Mouse (Mus musculus) liver, embryonic 14.5 days (tissue): ENCODE measurements around the gene Pdxk. TPM values are rescaled to one million over a fixed set of nuclear protein-coding genes. Genes with fewer than 3 reads are reported as not detected.
A peak's percentile ranks its signal among the peaks of the same experiment; 100 is the strongest.

ENCODE experiments used
- ATAC-seq: fragments of 200-750 bp; cut with Nextera tagmentation; 2 replicates; pipeline ENCODE4 v1.8.0; 2017; ENCODE audit warnings: moderate number of reproducible peaks, mild to moderate bottlenecking, moderate library complexity; ENCODE audit not compliant: insufficient read depth
- DNase-seq, 3 experiments: peaks; one replicate each; pipeline ENCODE4 v3.0.0-alpha.2; 2012 to 2013; ENCODE audit warnings: low read depth in 3 of 3, low spot score in 3 of 3
- H3K27ac ChIP-seq: fragments of 300-500 bp; sonication (generic); 2 replicates; pipeline ENCODE4 v1.5.1; 2014; ENCODE audit warnings: moderate library complexity, mild to moderate bottlenecking, control low read depth, inconsistent platforms
- H3K27me3 ChIP-seq: fragments of 300-500 bp; sonication (generic); 2 replicates; pipeline ENCODE4 v1.6.1; 2014; ENCODE audit warnings: mild to moderate bottlenecking, low read length, moderate library complexity; ENCODE audit not compliant: control insufficient read depth, insufficient read depth
- H3K36me3 ChIP-seq: fragments of 300-500 bp; sonication (generic); replicated peaks from 2 replicates; pipeline ENCODE4 v1.6.1; 2014; ENCODE audit warnings: low read depth; ENCODE audit not compliant: control insufficient read depth, insufficient read depth
- H3K4me1 ChIP-seq, 2 experiments: fragments of 200-500 bp in 1 of 2; fragments of 300-500 bp in 1 of 2; sonication (generic) in 1 of 2; replicated peaks; 2 replicates each; pipeline ENCODE4 v1.6.1; 2012 to 2014; ENCODE audit warnings: antibody characterized with exemption in 1 of 2, inconsistent platforms in 1 of 2, low read length in 1 of 2; ENCODE audit not compliant: control insufficient read depth in 2 of 2, insufficient read depth in 2 of 2
- H3K4me2 ChIP-seq: fragments of 300-500 bp; sonication (generic); 2 replicates; pipeline ENCODE4 v1.6.1; 2014; ENCODE audit warnings: low read depth, mild to moderate bottlenecking, control low read depth, moderate library complexity
- H3K4me3 ChIP-seq, 2 experiments: fragments of 200-500 bp in 1 of 2; fragments of 300-500 bp in 1 of 2; sonication (generic) in 1 of 2; 2 replicates each; pipeline ENCODE4 v1.5.1; 2012 to 2014; ENCODE audit warnings: low read depth in 2 of 2, low read length in 2 of 2, mild to moderate bottlenecking in 2 of 2, control low read depth in 1 of 2, inconsistent platforms in 1 of 2, moderate library complexity in 1 of 2; ENCODE audit not compliant: insufficient read depth in 1 of 2
- H3K9ac ChIP-seq: fragments of 300-500 bp; sonication (generic); replicated peaks from 2 replicates; pipeline ENCODE4 v1.6.1; 2014; ENCODE audit warnings: mild to moderate bottlenecking, control low read depth, moderate library complexity
- H3K9me3 ChIP-seq: fragments of 300-500 bp; sonication (generic); 2 replicates; pipeline ENCODE4 v1.6.1; 2016; ENCODE audit warnings: low read length, mixed read lengths; ENCODE audit not compliant: control insufficient read depth
- CTCF ChIP-seq: IDR thresholded peaks from 2 replicates; pipeline ENCODE4 v1.5.1; 2016; ENCODE audit warnings: antibody characterized with exemption, low read depth, control low read depth
- EP300 ChIP-seq: IDR thresholded peaks from 2 replicates; pipeline ENCODE4 v1.6.1; 2016; ENCODE audit warnings: antibody characterized with exemption, low read depth
- WGBS: fragments of 180-500 bp; shearing (Covaris S2); extraction: QIAGEN DNeasy Blood & Tissue Kit; methylation state at CpG from one replicate; pipeline ENCODE4 v1.1.7; 2014; ENCODE audit not compliant: insufficient replicate concordance; 5-methylcytosine and 5-hydroxymethylcytosine counted together
- polyA plus RNA-seq, 2 experiments: library from polyadenylated mRNA; depleted of rRNA in 1 of 2; stranded (reverse) in 1 of 2; unstranded in 1 of 2; fragments of >200 nt; fragmentation: Nextera tagmentation in 1 of 2; extraction: Ambion mirVana in 1 of 2; gene quantifications; 2 replicates each; pipeline versions ENCODE4 v1.2.1 to v1.2.3; 2012 to 2014

The Pdxk gene
- polyA plus RNA-seq, 2 experiments: 2.9 to 3.3 TPM

DNA sequence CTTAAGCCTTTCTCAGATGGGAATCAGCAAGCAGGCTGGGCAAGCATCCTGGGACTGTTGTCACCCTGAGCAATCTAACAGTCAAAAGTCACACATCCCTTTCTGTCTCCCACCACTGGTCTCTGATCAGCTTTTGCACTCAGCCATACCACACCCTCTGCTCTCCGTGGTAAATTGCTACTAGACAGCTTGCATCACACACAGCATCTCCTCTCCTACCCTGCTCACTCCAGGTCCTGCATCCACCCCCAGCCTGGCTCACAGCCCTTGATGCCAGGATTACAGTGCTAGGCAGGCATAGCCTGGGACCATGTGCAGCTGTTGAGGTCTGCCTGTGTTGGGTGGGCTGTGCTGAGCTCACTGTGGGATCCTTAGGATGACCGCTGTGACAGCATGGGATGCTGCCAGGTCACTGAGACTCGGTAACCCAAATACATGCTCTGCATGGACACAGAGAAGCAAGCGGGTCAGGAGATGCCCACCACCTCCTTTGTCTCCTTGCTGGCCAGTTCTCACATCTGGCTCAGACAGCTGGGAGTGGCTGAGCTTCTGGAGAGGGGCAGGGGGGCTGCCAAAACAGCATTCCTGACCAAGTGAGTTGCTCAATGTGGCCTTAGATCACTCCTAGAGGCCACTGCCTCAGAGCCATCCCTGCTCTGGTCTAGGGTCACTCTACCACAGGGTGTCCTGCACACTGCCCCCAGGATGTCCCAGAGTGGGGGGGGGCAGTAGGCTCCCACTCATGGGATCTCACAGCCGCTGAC lies 6.2 kb downstream of the Pdxk start:
- Histone ChIP-seq H3K9ac (no peak overlapping the region), H3K27me3 (no peaks in the 10 kb centered on the region), H3K4me1 (peaks cover 6 to 12% of the 10 kb centered on the region in 2 experiments; a peak in 3 of 4 replicates), H3K36me3 (no peaks in the 10 kb centered on the region), H3K4me3 (no peak overlapping the region), H3K9me3 (no peaks in the 10 kb centered on the region), H3K27ac (no peak overlapping the region), H3K4me2 (no peak overlapping the region)
- peak; percentile 5; the same call in 1 of the 2 replicates for ATAC-seq
- DNase-seq: no peak
- WGBS: 59% methylated on average over 5 of the region's 5 CpGs
- TF ChIP-seq EP300 (no peak), CTCF (no peak)

DNA sequence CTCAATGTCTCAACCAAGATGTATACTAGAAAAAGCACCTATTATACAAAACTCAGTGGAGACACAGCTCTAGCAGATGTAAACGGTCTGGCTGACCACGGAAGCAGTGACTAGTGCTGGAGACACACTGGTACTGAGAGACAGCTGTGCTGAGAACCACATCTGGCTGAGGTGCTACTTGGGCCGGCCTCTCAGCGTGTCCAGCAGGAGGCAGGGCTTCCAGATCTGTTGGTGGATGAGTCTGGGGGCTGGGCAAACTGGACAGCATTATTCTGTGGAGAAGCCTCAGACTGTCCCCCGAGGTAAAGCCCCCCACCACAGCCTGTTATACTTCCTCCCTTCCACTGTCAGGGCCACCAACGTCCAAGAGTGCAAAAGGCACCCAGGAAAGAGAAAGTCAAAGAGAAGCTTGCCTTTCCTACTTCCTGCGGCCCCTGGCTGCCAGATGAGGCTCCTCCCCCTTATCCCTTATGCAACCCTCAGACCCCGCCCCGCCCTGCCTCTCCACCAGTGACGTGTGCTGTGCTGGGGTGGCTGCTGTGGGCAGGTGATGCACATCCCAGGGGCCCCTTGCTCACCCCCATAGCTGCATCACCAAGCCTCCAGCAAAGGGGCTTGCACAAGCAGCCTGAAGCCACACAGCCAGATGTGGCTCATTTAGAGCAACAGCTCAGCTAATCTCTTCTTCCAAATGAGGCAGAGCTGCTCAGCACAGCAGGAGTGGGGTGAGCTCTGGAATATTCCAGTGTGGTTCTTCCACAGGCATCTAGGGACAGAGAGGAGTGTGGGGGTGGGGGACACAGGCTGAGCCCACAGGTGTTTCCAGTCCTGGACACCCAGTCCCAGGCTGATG lies 7.1 kb downstream of the Pdxk start:
- peak; percentile 74 for ATAC-seq
- no peaks in the 10 kb centered on the region for H3K9me3 ChIP-seq
- H3K4me2 ChIP-seq: peak overlapping the region; percentile 51
- no peaks in the 10 kb centered on the region for H3K27me3 ChIP-seq
- no peak overlapping the region for H3K9ac ChIP-seq
- peak overlapping the region; percentile 14 to 20; a peak in 3 of 4 replicates for H3K4me3 ChIP-seq
- no peak overlapping the region for H3K27ac ChIP-seq
- TF ChIP-seq CTCF (0 out of 2 replicates have a peak, but pooled peaks have one; percentile 14), EP300 (no peak)
- peak; percentile 36 to 59 (median 38) for DNase-seq
- H3K4me1 ChIP-seq: peaks cover 6 to 11% of the 10 kb centered on the region in 2 experiments; a peak in 3 of 4 replicates
- H3K36me3 ChIP-seq: no peaks in the 10 kb centered on the region
- WGBS: 19% methylated on average over 10 of the region's 10 CpGs

DNA sequence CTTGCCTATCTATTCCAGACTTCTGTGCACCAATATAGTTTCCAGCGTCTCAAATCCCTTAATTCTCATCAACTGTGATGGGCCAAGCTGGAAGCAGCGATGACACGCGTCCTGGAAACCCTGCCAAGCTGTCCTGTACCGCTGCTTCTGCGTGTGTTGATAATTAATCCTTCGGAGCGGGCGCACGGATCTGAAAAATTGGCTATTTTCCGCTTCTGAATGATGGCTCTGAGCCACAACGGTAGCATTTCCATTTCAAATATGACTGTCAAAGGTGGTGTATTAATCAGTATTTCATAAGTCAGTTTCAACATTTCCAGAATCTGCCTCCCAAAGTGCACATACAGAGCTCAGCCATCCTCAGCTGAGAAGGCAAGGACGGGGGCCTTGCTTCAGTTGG lies 8.1 kb downstream of the Pdxk start:
- no peak overlapping the region for H3K4me2 ChIP-seq
- H3K4me3 ChIP-seq: no peak overlapping the region
- no peaks in the 10 kb centered on the region for H3K27me3 ChIP-seq
- H3K36me3 ChIP-seq: no peaks in the 10 kb centered on the region
- no peak for TF ChIP-seq CTCF
- TF ChIP-seq EP300: no peak
- no peaks in the 10 kb centered on the region for H3K9me3 ChIP-seq
- peaks cover 6 to 11% of the 10 kb centered on the region in 2 experiments; a peak in 3 of 4 replicates for H3K4me1 ChIP-seq
- no peak overlapping the region for H3K9ac ChIP-seq
- no peak overlapping the region for H3K27ac ChIP-seq
- no peak for ATAC-seq
- WGBS: 85% methylated on average over 13 of the region's 13 CpGs
- no peak for DNase-seq

DNA sequence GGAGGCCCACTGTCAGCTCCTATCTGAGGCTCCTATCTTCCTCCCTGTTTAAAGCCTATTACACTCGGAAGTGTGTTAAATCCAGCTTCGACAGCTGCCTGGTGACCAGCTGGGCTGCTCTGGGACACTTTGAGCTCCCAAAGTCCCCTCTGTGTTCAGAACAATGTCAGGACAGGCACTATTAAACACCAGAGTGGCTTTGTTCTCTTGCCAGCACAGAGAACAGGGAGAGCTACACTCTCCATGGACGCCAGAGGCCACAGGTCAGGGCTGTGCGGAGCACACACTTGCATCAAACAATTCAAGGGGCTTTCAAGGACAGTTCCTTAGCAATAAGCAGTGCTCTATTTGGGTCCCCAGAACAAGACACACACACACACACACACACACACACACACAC lies 12.1 kb downstream of the Pdxk start:
- ATAC-seq: no peak
- H3K27ac ChIP-seq: no peak overlapping the region

DNA sequence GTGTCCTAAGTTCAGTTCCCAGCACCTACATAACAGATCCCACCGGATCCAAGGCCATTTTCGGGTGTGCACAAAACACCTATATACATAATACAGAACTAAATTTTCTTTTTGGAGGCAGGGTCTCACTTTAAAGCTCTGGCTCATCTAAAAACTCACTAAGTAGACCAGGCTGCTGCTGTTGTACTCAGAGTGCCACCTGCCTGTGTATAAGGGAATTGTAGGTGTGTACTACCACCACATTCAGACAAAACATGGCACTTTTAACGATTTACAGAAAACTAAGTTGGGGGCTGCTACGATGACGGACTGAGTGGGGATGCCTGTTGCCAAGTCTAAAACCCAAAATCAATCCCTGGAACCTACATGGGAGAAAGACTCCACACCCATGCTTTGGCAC lies 14.0 kb downstream of the Pdxk start:
- Histone ChIP-seq H3K27ac (no peak overlapping the region), H3K4me3 (no peak overlapping the region), H3K4me1 (no peaks in the 10 kb centered on the region), H3K36me3 (no peaks in the 10 kb centered on the region), H3K4me2 (no peak overlapping the region), H3K27me3 (no peaks in the 10 kb centered on the region), H3K9ac (no peak overlapping the region), H3K9me3 (no peaks in the 10 kb centered on the region)
- no peak for TF ChIP-seq EP300
- TF ChIP-seq CTCF: peak; percentile 34; the same call in 1 of the 2 replicates
- ATAC-seq (no peak), DNase-seq (no peak)
- 75% methylated on average over 5 of the region's 5 CpGs for WGBS

More for the DNA sequence above, 12.1 kb downstream of the Pdxk start:
- no peak for DNase-seq
- H3K36me3 ChIP-seq: no peaks in the 10 kb centered on the region
- no peaks in the 10 kb centered on the region for H3K9me3 ChIP-seq
- no peaks in the 10 kb centered on the region for H3K27me3 ChIP-seq
- H3K4me2 ChIP-seq: no peak overlapping the region
- 71% methylated on average over 4 of the region's 4 CpGs for WGBS
- no peak for TF ChIP-seq EP300
- no peak for TF ChIP-seq CTCF
- peaks cover 4 to 5% of the 10 kb centered on the region in 2 experiments; a peak in 3 of 4 replicates for H3K4me1 ChIP-seq
- no peak overlapping the region for H3K4me3 ChIP-seq
- no peak overlapping the region for H3K9ac ChIP-seq
